Mouse (Mus musculus): ENCODE measurements around the gene Nrxn3. TPM values are rescaled to one million over a fixed set of nuclear protein-coding genes. Genes with fewer than 3 reads are reported as not detected.

Gene Nrxn3
- polyA plus RNA-seq, 1 experiment = 5.4 TPM

GRCm38 (mm10) chr12:89945911-89946502 is 1223.3 kb downstream of the Nrxn3 start:
- TF ChIP-seq POLR2A (IDR thresholded peaks at IDR 0.05; ENCODE audit: control insufficient read depth, low read depth, low read length) (no peak), CTCF (IDR thresholded peaks at IDR 0.05; ENCODE audit: control insufficient read depth, insufficient read depth, insufficient replicate concordance, low read depth, low read length) (no peak)
- H3K4me3 ChIP-seq (ENCODE audit: control insufficient read depth, low read depth, low read length) = no peak overlapping the region
- no peak overlapping the region for H3K27ac ChIP-seq (ENCODE audit: control insufficient read depth, insufficient read depth, low read depth, low read length)
- H3K4me1 ChIP-seq (ENCODE audit: control insufficient read depth, insufficient read depth, low read length) = no peaks in the 10 kb centered on the region
- H3K27me3 ChIP-seq (ENCODE audit: control insufficient read depth, insufficient read depth, low read length) = no peaks in the 10 kb centered on the region
- H3K36me3 ChIP-seq (ENCODE audit: control insufficient read depth, insufficient read depth, low read length) = no peaks in the 10 kb centered on the region

- Histone ChIP-seq H3K36me3 (ENCODE audit: control insufficient read depth, insufficient read depth, low read length) (no peaks in the 10 kb centered on the region), H3K27me3 (ENCODE audit: control insufficient read depth, insufficient read depth, low read length) (no peaks in the 10 kb centered on the region), H3K4me1 (ENCODE audit: control insufficient read depth, insufficient read depth, low read length) (no peaks in the 10 kb centered on the region), H3K4me3 (ENCODE audit: control insufficient read depth, low read depth, low read length) (no peak overlapping the region), H3K27ac (ENCODE audit: control insufficient read depth, insufficient read depth, low read depth, low read length) (no peak overlapping the region)
- TF ChIP-seq POLR2A (IDR thresholded peaks at IDR 0.05; ENCODE audit: control insufficient read depth, low read depth, low read length) (no peak), CTCF (IDR thresholded peaks at IDR 0.05; ENCODE audit: control insufficient read depth, insufficient read depth, insufficient replicate concordance, low read depth, low read length) (no peak)
Measured at GRCm38 (mm10) chr12:89946522-89946921, 1223.8 kb downstream of the Nrxn3 start.

- no peak overlapping the region for H3K27ac ChIP-seq (ENCODE audit: control insufficient read depth, insufficient read depth, low read depth, low read length)
- H3K4me3 ChIP-seq (ENCODE audit: control insufficient read depth, low read depth, low read length) = no peak overlapping the region
- no peaks in the 10 kb centered on the region for H3K4me1 ChIP-seq (ENCODE audit: control insufficient read depth, insufficient read depth, low read length)
- TF ChIP-seq POLR2A (IDR thresholded peaks at IDR 0.05; ENCODE audit: control insufficient read depth, low read depth, low read length) = no peak
- no peak for TF ChIP-seq CTCF (IDR thresholded peaks at IDR 0.05; ENCODE audit: control insufficient read depth, insufficient read depth, insufficient replicate concordance, low read depth, low read length)
- H3K36me3 ChIP-seq (ENCODE audit: control insufficient read depth, insufficient read depth, low read length) = no peaks in the 10 kb centered on the region
- H3K27me3 ChIP-seq (ENCODE audit: control insufficient read depth, insufficient read depth, low read length) = no peaks in the 10 kb centered on the region
Measured at GRCm38 (mm10) chr12:89953237-89953636, 1230.6 kb downstream of the Nrxn3 start.

- TF ChIP-seq CTCF (IDR thresholded peaks at IDR 0.05; ENCODE audit: control insufficient read depth, insufficient read depth, insufficient replicate concordance, low read depth, low read length) = no peak
- TF ChIP-seq POLR2A (IDR thresholded peaks at IDR 0.05; ENCODE audit: control insufficient read depth, low read depth, low read length) = no peak
- Histone ChIP-seq H3K27ac (ENCODE audit: control insufficient read depth, insufficient read depth, low read depth, low read length) (no peak overlapping the region), H3K4me1 (ENCODE audit: control insufficient read depth, insufficient read depth, low read length) (no peaks in the 10 kb centered on the region), H3K27me3 (ENCODE audit: control insufficient read depth, insufficient read depth, low read length) (no peaks in the 10 kb centered on the region), H3K36me3 (ENCODE audit: control insufficient read depth, insufficient read depth, low read length) (no peaks in the 10 kb centered on the region), H3K4me3 (ENCODE audit: control insufficient read depth, low read depth, low read length) (no peak overlapping the region)
Measured at GRCm38 (mm10) chr12:89953649-89954048, 1231.0 kb downstream of the Nrxn3 start.

GRCm38 (mm10) chr12:89954441-89955070 is 1231.9 kb downstream of the Nrxn3 start:
- H3K36me3 ChIP-seq (ENCODE audit: control insufficient read depth, insufficient read depth, low read length) = no peaks in the 10 kb centered on the region
- H3K4me3 ChIP-seq (ENCODE audit: control insufficient read depth, low read depth, low read length) = no peak overlapping the region
- H3K4me1 ChIP-seq (ENCODE audit: control insufficient read depth, insufficient read depth, low read length) = no peaks in the 10 kb centered on the region
- TF ChIP-seq POLR2A (IDR thresholded peaks at IDR 0.05; ENCODE audit: control insufficient read depth, low read depth, low read length) (no peak), CTCF (IDR thresholded peaks at IDR 0.05; ENCODE audit: control insufficient read depth, insufficient read depth, insufficient replicate concordance, low read depth, low read length) (no peak)
- no peak overlapping the region for H3K27ac ChIP-seq (ENCODE audit: control insufficient read depth, insufficient read depth, low read depth, low read length)
- H3K27me3 ChIP-seq (ENCODE audit: control insufficient read depth, insufficient read depth, low read length) = no peaks in the 10 kb centered on the region

- TF ChIP-seq POLR2A (IDR thresholded peaks at IDR 0.05; ENCODE audit: control insufficient read depth, low read depth, low read length) (no peak), CTCF (IDR thresholded peaks at IDR 0.05; ENCODE audit: control insufficient read depth, insufficient read depth, insufficient replicate concordance, low read depth, low read length) (no peak)
Measured at GRCm38 (mm10) chr12:89963073-89963472, 1240.4 kb downstream of the Nrxn3 start.

GRCm38 (mm10) chr12:89976648-89977047 is 1254.0 kb downstream of the Nrxn3 start:
- Histone ChIP-seq H3K4me3 (ENCODE audit: control insufficient read depth, low read depth, low read length) (no peak overlapping the region), H3K27me3 (ENCODE audit: control insufficient read depth, insufficient read depth, low read length) (no peaks in the 10 kb centered on the region), H3K27ac (ENCODE audit: control insufficient read depth, insufficient read depth, low read depth, low read length) (no peak overlapping the region), H3K36me3 (ENCODE audit: control insufficient read depth, insufficient read depth, low read length) (no peaks in the 10 kb centered on the region), H3K4me1 (ENCODE audit: control insufficient read depth, insufficient read depth, low read length) (no peaks in the 10 kb centered on the region)
- no peak for TF ChIP-seq POLR2A (IDR thresholded peaks at IDR 0.05; ENCODE audit: control insufficient read depth, low read depth, low read length)
- TF ChIP-seq CTCF (IDR thresholded peaks at IDR 0.05; ENCODE audit: control insufficient read depth, insufficient read depth, insufficient replicate concordance, low read depth, low read length) = no peak

More at GRCm38 (mm10) chr12:89963073-89963472, 1240.4 kb downstream of the Nrxn3 start:
- Histone ChIP-seq H3K36me3 (ENCODE audit: control insufficient read depth, insufficient read depth, low read length) (no peaks in the 10 kb centered on the region), H3K27me3 (ENCODE audit: control insufficient read depth, insufficient read depth, low read length) (no peaks in the 10 kb centered on the region), H3K4me1 (ENCODE audit: control insufficient read depth, insufficient read depth, low read length) (no peaks in the 10 kb centered on the region), H3K27ac (ENCODE audit: control insufficient read depth, insufficient read depth, low read depth, low read length) (no peak overlapping the region), H3K4me3 (ENCODE audit: control insufficient read depth, low read depth, low read length) (no peak overlapping the region)
